Comparison of ENCODE assay signal across 28 mouse cellular contexts in genomic region chr4:85543221-85543620, GRCm38 (mm10). TPM values are rescaled to one million over a fixed set of nuclear protein-coding genes. Genes with fewer than 3 reads are reported as not detected.
"Had no signal": no experiment of that assay in that cellular context is flagged by ENCODE, and none has a peak within 500 bp of the region (broad histone marks: within the 10 kb centered on the region; RNA-seq: fewer than 3 reads in every experiment).

No protein-coding gene starts in this region.

- H3K27ac ChIP-seq: embryonic facial prominence, embryonic 10.5 days; embryonic facial prominence, embryonic 12.5 days; embryonic facial prominence, embryonic 13.5 days; embryonic facial prominence, embryonic 15.5 days; forebrain, embryonic 10.5 days; forebrain, embryonic 12.5 days; forebrain, embryonic 13.5 days; forebrain, embryonic 15.5 days; gastrocnemius, adult 2 months; heart, adult 2 months had no signal

- H3K4me1 ChIP-seq: embryonic facial prominence, embryonic 12.5 days; forebrain, embryonic 10.5 days; forebrain, embryonic 12.5 days; forebrain, embryonic 13.5 days; forebrain, embryonic 15.5 days had no signal

- H3K4me3 ChIP-seq: embryonic facial prominence, embryonic 10.5 days; embryonic facial prominence, embryonic 12.5 days; embryonic facial prominence, embryonic 13.5 days; embryonic facial prominence, embryonic 15.5 days; erythroblast, embryonic 14.5 days; forebrain, embryonic 10.5 days; forebrain, embryonic 12.5 days; forebrain, embryonic 13.5 days; forebrain, embryonic 15.5 days; gastrocnemius, adult 2 months; heart, adult 2 months had no signal

- H3K9me3 ChIP-seq: embryonic facial prominence, embryonic 10.5 days; embryonic facial prominence, embryonic 12.5 days; embryonic facial prominence, embryonic 13.5 days; embryonic facial prominence, embryonic 15.5 days; forebrain, embryonic 10.5 days; forebrain, embryonic 12.5 days; forebrain, embryonic 13.5 days; forebrain, embryonic 15.5 days had no signal

- H3K36me3 ChIP-seq: embryonic facial prominence, embryonic 10.5 days; embryonic facial prominence, embryonic 12.5 days; embryonic facial prominence, embryonic 13.5 days; embryonic facial prominence, embryonic 15.5 days; forebrain, embryonic 10.5 days; forebrain, embryonic 12.5 days; forebrain, embryonic 15.5 days had no signal

- DNase-seq: cerebellum, adult 2 months; cerebellum, adult 8-10 months; cerebellum, adult 9-10 months; cerebellum, adult 9-11 months; cerebellum, postnatal 10 days; cerebellum, postnatal 14 days; cerebellum, postnatal 25 days; cerebellum, postnatal 36 days; embryo, embryonic 11 days; forebrain, postnatal 0 days; gastrocnemius, adult 2 months; gastrocnemius, postnatal 10 days; gastrocnemius, postnatal 14 days; gastrocnemius, postnatal 25 days; gastrocnemius, postnatal 36 days; heart, adult 11 months; heart, adult 18-20 months; heart, adult 2 months had no signal

- H3K9ac ChIP-seq: embryonic facial prominence, embryonic 12.5 days; embryonic facial prominence, embryonic 13.5 days; embryonic facial prominence, embryonic 15.5 days; forebrain, embryonic 12.5 days; forebrain, embryonic 13.5 days; forebrain, embryonic 15.5 days; forebrain, postnatal 0 days had no signal

- H3K27me3 ChIP-seq: embryonic facial prominence, embryonic 12.5 days; embryonic facial prominence, embryonic 13.5 days; embryonic facial prominence, embryonic 15.5 days; forebrain, embryonic 12.5 days; forebrain, embryonic 13.5 days; forebrain, embryonic 15.5 days had no signal

RNA-seq across cellular contexts. Expression of gene Adamtsl1, which starts 29.2 kb away (rescaled TPM):
- total RNA-seq: granulocyte monocyte progenitor cell, adult 5-6 weeks had no signal
- polyA plus RNA-seq: erythroblast, embryonic 14.5 days had no signal
